Mouse (Mus musculus) lung, embryonic 16.5 days (tissue): ENCODE results near the gene Spock1. TPM values are rescaled to one million over a fixed set of nuclear protein-coding genes. Genes with fewer than 3 reads are reported as not detected.

ENCODE experiments used
- ATAC-seq: fragments of 200-750 bp; cut with Nextera tagmentation; 2 replicates; pipeline ENCODE4 v1.8.0; 2017; ENCODE audit warnings: low read depth, mild to moderate bottlenecking, moderate library complexity
- H3K27ac ChIP-seq: fragments of 300-500 bp; sonication (generic); 2 replicates; pipeline ENCODE4 v1.5.1; 2014; ENCODE audit warnings: mild to moderate bottlenecking, control low read depth, low read length
- H3K27me3 ChIP-seq: fragments of 300-500 bp; sonication (generic); 2 replicates; pipeline ENCODE4 v1.6.1; 2014; ENCODE audit warnings: low read depth, low read length, mixed read lengths; ENCODE audit not compliant: control insufficient read depth, insufficient read depth
- H3K36me3 ChIP-seq: fragments of 300-500 bp; sonication (generic); 2 replicates; pipeline ENCODE4 v1.6.1; 2014; ENCODE audit warnings: low read length; ENCODE audit not compliant: control insufficient read depth, insufficient read depth
- H3K4me1 ChIP-seq: fragments of 300-500 bp; sonication (generic); replicated peaks from 2 replicates; pipeline ENCODE4 v1.6.1; 2014; ENCODE audit warnings: low read length, mixed read lengths; ENCODE audit not compliant: control insufficient read depth, insufficient read depth
- H3K4me2 ChIP-seq: fragments of 300-500 bp; sonication (generic); 2 replicates; pipeline ENCODE4 v1.6.1; 2014; ENCODE audit warnings: low read depth, low read length, control low read depth
- H3K4me3 ChIP-seq: fragments of 300-500 bp; sonication (generic); 2 replicates; pipeline ENCODE4 v1.5.1; 2014; ENCODE audit warnings: mild to moderate bottlenecking, low read length, control low read depth
- H3K9ac ChIP-seq: fragments of 300-500 bp; sonication (generic); 2 replicates; pipeline ENCODE4 v1.6.1; 2014; ENCODE audit warnings: low read length, control low read depth
- H3K9me3 ChIP-seq: fragments of 300-500 bp; sonication (generic); 2 replicates; pipeline ENCODE4 v1.6.1; 2016; ENCODE audit warnings: low read length; ENCODE audit not compliant: control insufficient read depth
- WGBS: fragments of 180-500 bp; shearing (Covaris S2); extraction: QIAGEN DNeasy Blood & Tissue Kit; methylation state at CpG from one replicate; pipeline ENCODE4 v1.1.7; 2014; 5-methylcytosine and 5-hydroxymethylcytosine counted together
- polyA plus RNA-seq: library from polyadenylated mRNA; unstranded; fragments of >200 nt; fragmentation: Nextera tagmentation; extraction: Ambion mirVana; gene quantifications from 2 replicates; pipeline ENCODE4 v1.2.1, GENCODE M21; 2015

The Spock1 gene
- polyA plus RNA-seq, 1 experiment from 2014 or later: 0.41 TPM

DNA sequence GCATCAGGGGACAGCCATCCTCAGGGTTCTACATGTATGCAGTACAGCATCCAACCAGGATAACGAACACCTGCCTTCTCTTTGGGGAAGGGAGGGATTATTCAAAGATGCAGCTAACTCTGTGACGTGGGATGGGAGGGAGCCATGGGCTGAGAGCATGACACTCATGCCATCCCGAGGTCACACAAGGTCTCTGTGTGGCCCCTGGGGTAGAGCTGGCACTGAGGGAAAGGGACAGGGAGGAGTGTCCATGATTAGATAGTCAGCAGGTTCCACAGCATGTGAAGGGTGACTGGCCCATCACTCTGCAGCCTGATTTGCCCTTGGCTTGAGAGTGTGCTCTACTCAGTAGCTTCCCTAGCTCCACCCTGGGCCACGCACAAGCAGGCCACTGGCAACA, 195.2 kb downstream of the Spock1 start:
- Histone ChIP-seq H3K4me3 (no peak overlapping the region), H3K9me3 (no peaks in the 10 kb centered on the region), H3K4me1 (no peaks in the 10 kb centered on the region), H3K27ac (no peak overlapping the region), H3K27me3 (no peaks in the 10 kb centered on the region), H3K4me2 (no peak overlapping the region), H3K9ac (no peak overlapping the region), H3K36me3 (no peaks in the 10 kb centered on the region)
- WGBS: 76% methylated on average over 4 of the region's 4 CpGs
- ATAC-seq: no peak

DNA sequence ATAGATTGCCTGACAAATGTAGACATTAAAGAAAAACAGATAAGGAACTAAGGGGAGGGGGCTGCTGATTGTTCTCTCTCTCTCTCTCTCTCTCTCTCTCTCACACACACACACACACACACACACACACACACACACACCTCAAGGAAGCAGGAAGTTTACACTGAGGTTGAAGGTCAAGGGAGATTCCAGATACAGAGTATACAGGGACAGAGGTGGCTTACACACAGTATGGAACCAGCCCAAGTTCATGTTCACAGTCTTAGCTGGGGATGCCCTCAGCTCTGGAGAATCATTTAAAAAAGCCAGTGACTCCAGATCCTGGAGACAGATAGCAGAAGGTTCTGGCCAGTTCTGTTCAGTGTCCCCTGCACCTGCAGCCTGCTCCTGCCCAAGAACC, 199.7 kb downstream of the Spock1 start:
- H3K27ac ChIP-seq: no peak overlapping the region
- H3K4me2 ChIP-seq: no peak overlapping the region
- H3K9ac ChIP-seq: no peak overlapping the region
- no peaks in the 10 kb centered on the region for H3K4me1 ChIP-seq
- no peak overlapping the region for H3K4me3 ChIP-seq
- H3K36me3 ChIP-seq: no peaks in the 10 kb centered on the region
- H3K9me3 ChIP-seq: no peaks in the 10 kb centered on the region
- no peak for ATAC-seq
- no peaks in the 10 kb centered on the region for H3K27me3 ChIP-seq

DNA sequence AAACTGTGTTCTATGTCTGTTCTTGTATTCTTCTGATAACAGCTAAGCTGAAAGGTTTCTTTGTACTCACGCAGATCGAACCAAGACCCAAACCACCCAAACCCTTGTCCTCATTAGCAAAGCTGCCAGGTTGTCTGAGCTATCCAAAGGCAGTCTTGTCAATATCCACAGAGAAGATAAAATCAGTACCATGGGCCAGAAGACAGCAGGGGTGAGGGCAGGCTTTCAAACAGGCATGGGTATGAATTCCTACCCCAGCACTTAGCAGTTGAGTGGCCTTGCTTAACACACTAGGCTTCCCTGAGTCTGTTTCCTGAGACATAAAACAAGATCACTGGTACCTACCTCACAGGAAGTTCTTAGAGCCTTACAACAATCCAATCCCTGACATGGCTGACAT, 205.2 kb downstream of the Spock1 start:
- no peak for ATAC-seq
- Histone ChIP-seq H3K4me1 (no peaks in the 10 kb centered on the region), H3K9me3 (no peaks in the 10 kb centered on the region), H3K4me2 (no peak overlapping the region), H3K27me3 (no peaks in the 10 kb centered on the region), H3K27ac (no peak overlapping the region), H3K9ac (no peak overlapping the region), H3K36me3 (no peaks in the 10 kb centered on the region), H3K4me3 (no peak overlapping the region)
- 85% methylated on average over 2 of the region's 2 CpGs for WGBS

DNA sequence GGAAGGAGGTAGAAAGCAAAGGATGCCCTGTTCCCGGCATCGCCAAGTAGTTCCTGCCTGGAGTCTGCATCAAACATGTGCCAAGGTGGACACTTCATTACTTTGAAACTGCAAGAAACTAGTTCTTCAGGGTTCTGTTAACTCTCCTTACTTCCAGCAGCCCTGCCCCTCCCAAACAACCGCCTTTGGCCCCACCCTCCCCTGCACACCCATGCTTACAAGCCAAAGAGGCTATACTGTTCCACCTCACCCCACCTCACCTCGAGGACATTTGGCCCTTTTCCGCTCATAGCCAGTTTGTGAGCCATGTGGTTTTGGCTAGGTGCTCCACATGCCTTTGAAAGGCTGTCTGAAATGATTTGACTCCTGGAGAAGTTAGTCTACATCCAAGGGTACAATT, 211.4 kb downstream of the Spock1 start:
- Histone ChIP-seq H3K27me3 (no peaks in the 10 kb centered on the region), H3K36me3 (no peaks in the 10 kb centered on the region), H3K4me1 (no peaks in the 10 kb centered on the region), H3K4me3 (no peak overlapping the region), H3K27ac (no peak overlapping the region), H3K9me3 (no peaks in the 10 kb centered on the region), H3K9ac (no peak overlapping the region), H3K4me2 (no peak overlapping the region)
- 56% methylated on average over 5 of the region's 5 CpGs for WGBS
- ATAC-seq: no peak

DNA sequence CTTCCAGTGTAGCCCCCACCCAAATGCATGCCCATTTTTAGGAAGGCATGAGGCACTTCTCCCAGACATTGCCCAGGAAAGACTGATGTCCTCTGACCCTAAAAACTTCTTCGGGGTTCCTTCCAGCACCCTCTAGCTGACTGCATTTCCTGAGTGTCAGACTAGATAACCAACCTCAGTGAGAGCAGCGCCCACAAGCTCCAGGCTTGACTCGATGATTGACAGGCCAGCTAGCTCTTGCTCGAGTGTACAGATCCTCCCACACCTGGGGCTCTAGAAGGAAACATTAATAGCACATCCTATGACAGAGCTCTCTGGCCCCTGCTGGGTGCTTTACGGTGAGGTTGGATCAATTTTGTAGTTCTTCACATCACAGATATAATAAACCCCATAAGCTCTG, 219.2 kb downstream of the Spock1 start:
- Histone ChIP-seq H3K4me3 (no peak overlapping the region), H3K4me1 (no peaks in the 10 kb centered on the region), H3K9ac (no peak overlapping the region), H3K27me3 (no peaks in the 10 kb centered on the region), H3K36me3 (no peaks in the 10 kb centered on the region), H3K9me3 (no peaks in the 10 kb centered on the region), H3K27ac (no peak overlapping the region), H3K4me2 (no peak overlapping the region)
- ATAC-seq: no peak
- 58% methylated on average over 5 of the region's 5 CpGs for WGBS

DNA sequence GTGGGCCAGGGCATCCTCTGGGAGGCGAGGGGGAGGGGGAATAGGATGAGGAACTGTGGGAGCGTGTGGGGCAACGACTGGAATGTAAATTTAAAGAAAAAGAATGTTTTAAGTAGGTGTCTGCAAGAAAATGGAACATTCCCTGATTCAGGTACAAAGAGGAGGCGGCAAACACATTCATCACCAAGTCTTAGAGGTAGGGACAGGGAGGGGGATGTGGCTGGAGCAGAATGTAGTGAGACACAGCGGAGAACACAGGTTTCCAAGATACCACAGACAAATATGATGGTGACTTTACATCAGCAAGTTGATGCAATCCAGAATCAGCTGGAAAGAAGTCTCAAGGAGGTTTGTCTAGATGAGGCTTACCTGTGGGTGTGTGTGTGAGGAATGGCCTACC, 221.7 kb downstream of the Spock1 start:
- 39% methylated on average over 5 of the region's 5 CpGs for WGBS
- no peaks in the 10 kb centered on the region for H3K36me3 ChIP-seq
- H3K4me3 ChIP-seq: no peak overlapping the region
- no peaks in the 10 kb centered on the region for H3K27me3 ChIP-seq
- no peaks in the 10 kb centered on the region for H3K4me1 ChIP-seq
- no peak overlapping the region for H3K27ac ChIP-seq
- no peaks in the 10 kb centered on the region for H3K9me3 ChIP-seq
- no peak for ATAC-seq
- no peak overlapping the region for H3K4me2 ChIP-seq
- H3K9ac ChIP-seq: no peak overlapping the region

DNA sequence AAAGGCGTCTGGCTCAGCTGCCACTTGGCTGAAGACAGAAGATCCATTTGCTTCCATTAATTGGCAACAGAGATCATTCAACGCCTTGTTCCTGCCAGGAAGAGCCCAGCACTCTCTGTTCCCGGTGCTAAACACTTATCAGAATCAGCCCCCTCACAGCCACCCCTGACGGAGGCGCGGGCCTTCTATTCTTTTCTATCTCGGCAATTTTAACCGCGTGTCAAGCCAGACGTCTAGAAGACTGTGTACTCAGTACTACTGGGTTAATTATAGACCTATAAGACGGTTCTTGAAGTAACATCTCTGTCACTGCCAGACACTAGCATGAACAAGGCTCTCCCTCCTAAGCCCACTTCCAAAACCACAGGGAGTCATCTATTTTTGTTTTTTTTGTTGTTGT, 222.9 kb downstream of the Spock1 start:
- WGBS: 34% methylated on average over 11 of the region's 11 CpGs
- Histone ChIP-seq H3K4me3 (no peak overlapping the region), H3K4me2 (no peak overlapping the region), H3K9me3 (no peaks in the 10 kb centered on the region), H3K27ac (no peak overlapping the region), H3K36me3 (no peaks in the 10 kb centered on the region), H3K4me1 (no peaks in the 10 kb centered on the region), H3K9ac (no peak overlapping the region), H3K27me3 (no peaks in the 10 kb centered on the region)
- ATAC-seq: no peak

DNA sequence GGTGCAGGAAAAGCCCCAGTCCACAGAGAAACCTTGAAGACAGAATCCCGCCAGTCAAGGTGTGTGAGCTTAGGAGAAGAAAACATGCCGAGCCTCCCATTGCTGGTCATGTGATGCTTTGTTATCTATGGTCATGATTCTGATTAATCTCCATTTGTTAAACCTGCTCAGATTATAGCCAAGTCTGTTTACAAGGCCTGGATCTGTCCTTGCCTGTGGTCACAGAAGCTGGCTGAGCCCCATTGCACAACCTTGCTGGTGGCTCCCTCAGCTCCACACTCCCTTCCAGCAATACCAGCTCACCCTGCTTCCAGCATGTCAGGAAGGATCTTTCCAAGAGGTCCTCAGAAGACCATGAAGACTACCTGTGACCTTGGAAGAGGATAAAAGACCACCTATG, 228.5 kb downstream of the Spock1 start:
- no peaks in the 10 kb centered on the region for H3K36me3 ChIP-seq
- WGBS: 65% methylated on average over 2 of the region's 2 CpGs
- H3K9me3 ChIP-seq: no peaks in the 10 kb centered on the region
- no peaks in the 10 kb centered on the region for H3K27me3 ChIP-seq
- H3K4me1 ChIP-seq: no peaks in the 10 kb centered on the region
- H3K9ac ChIP-seq: no peak overlapping the region
- H3K27ac ChIP-seq: no peak overlapping the region
- no peak for ATAC-seq
- H3K4me2 ChIP-seq: no peak overlapping the region
- no peak overlapping the region for H3K4me3 ChIP-seq

DNA sequence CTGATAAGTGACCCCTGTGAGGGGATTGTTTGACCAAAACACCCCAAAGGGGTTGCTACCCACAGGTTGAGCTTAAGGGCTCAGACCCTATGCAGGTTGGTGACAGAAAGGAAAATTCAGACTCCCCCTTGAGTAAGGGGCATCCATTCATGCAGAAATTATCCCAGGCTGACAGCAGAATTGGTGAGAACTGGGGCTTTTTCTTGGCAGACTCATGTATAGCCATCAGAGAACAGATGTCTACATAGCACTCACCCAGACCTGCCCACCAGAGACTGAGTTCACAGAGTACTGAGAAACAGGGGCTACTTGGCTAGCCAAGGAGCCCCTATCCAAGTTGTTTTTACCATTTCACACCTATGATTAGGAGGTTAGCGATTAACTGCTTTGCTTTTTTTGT, 231.3 kb downstream of the Spock1 start:
- no peaks in the 10 kb centered on the region for H3K9me3 ChIP-seq
- no peak overlapping the region for H3K9ac ChIP-seq
- H3K4me2 ChIP-seq: no peak overlapping the region
- no peak overlapping the region for H3K27ac ChIP-seq
- 90% methylated on average over 1 of the region's 1 CpGs for WGBS
- no peak overlapping the region for H3K4me3 ChIP-seq
- H3K4me1 ChIP-seq: no peaks in the 10 kb centered on the region
- ATAC-seq: no peak
- H3K27me3 ChIP-seq: no peaks in the 10 kb centered on the region
- H3K36me3 ChIP-seq: no peaks in the 10 kb centered on the region

DNA sequence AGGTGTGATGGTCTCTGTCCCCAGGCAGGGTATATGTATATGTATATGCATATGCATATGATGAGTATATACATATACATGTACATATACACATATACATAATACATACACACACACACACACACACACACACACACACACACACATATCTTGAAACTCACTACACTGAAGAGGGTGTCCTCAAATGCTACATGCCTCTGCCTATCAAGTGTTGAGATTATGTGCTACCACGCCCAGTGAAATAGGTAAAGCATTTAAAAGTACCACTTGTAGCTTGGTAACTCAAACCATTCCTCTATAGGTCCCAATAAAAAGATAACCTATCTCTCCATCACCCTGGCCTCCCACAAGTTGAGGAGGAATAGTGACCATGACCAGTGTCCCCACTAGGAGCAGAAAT, 234.7 kb downstream of the Spock1 start:
- 77% methylated on average over 1 of the region's 1 CpGs for WGBS
- no peaks in the 10 kb centered on the region for H3K27me3 ChIP-seq
- H3K4me2 ChIP-seq: no peak overlapping the region
- no peaks in the 10 kb centered on the region for H3K4me1 ChIP-seq
- no peak overlapping the region for H3K27ac ChIP-seq
- H3K9ac ChIP-seq: no peak overlapping the region
- H3K4me3 ChIP-seq: no peak overlapping the region
- H3K36me3 ChIP-seq: no peaks in the 10 kb centered on the region
- ATAC-seq: no peak
- H3K9me3 ChIP-seq: no peaks in the 10 kb centered on the region
